Mouse (Mus musculus): ENCODE data around the gene Ldhal6b. TPM values are rescaled to one million over a fixed set of nuclear protein-coding genes. Genes with fewer than 3 reads are reported as not detected.
A peak's percentile ranks its signal among the peaks of the same experiment; 100 is the strongest.

The Ldhal6b gene
- total RNA-seq, 2 experiments from 2014 or later: 1.9 to 2.0 TPM

DNA sequence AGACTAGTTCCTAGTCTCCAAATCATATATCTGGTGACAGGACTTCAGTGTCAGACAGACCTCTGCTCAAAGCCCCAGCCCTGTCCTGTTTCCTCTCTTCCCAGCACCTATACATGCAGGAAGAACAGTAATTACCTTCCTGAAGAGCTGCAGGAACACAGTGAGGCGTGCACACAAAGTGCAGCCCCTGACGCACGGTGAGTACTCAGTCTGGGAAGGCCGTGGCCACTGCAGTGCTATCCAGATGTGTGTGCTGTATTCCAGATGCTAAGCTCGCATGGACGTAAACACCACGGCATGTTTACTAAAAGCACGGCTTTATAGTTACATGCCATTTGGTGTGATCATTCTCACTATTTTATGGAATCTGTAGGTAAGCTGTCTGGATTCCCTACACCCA lies 6.3 kb downstream of the Ldhal6b start:
- intact Hi-C loops (cut with DNase I): no loop called here
- no peak for DNase-seq

DNA sequence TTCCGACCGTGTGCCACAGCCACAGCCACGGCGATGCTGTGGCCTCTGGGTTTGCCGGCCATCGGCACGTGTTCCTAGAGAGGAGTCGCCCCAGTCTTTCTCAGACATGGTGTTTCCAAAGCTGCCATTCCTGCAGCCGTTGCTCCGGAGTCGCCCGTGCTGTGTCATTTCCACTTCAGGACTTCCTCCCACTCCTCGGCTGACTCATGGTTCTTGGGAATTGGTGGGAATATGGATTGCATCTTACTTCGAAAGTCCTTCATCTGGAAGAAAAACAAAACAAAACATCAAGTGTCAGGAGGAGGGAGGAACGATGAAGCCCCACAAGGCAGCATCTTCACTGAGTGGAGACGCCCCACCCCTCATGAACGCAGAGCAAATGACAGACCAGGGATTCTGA lies 7.4 kb downstream of the Ldhal6b start:
- intact Hi-C loops (cut with DNase I): no loop called here
- DNase-seq: no peak

DNA sequence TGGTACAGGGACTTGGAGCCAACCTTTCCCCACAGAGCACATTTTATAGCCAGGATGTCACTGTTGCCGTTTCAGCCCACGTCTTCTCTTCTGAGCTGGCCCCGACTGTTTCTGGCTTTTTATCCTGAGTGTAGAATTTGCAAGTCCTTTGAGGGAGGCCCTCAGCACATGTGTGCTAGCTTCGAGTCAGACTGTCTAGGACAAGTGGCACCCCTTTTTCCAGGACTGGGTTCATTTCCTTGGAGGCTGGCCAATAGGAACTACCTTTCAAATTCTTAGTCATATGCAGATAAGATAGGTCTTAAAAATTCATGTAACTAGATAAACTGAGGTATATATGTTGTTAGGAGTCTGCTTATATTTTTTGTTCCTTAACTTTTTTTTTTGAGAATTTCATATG lies 8.2 kb downstream of the Ldhal6b start:
- no peak for DNase-seq
- intact Hi-C loops (cut with DNase I): no loop called here

DNA sequence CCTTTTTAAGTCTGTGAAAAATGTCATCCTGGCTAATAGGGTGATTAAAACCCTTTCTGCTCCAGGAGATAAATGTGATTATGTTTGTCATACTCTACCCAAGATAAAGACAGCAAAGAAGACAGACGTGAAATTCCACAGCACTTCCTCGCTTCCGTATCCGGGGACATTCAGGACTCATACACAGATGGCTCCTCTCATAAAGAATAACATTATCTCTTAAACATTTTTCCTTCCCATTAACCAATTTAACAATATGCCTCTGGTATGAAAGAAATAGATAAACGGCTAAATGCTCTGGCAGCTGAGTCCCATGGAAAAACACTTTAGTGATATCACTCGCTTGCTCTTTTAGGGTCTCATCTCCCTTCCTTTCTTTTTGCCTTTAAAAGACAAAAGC lies 11.5 kb downstream of the Ldhal6b start:
- intact Hi-C loops (cut with DNase I): no loop called here
- no peak for DNase-seq

DNA sequence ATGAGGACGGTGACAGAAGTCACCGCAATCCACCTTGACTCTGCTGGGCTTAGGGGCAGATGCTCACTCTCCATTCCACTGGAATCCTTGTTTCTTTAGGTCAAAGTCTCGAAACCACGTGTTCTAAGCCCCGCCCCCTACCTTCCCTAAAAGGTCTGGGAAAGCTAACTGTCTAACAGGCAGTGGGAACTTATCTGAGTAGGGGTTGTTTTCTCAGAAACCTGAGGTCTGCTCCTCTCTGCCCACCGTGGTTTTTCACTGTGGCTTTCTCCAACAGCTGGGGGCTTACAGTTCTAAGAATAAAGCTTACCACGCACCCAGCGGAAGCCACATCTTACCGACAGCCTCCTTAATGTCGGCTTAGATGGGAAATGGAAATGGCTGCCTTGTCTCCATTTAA lies 12.0 kb downstream of the Ldhal6b start:
- intact Hi-C loops (cut with DNase I): no loop called here
- no peak for DNase-seq

DNA sequence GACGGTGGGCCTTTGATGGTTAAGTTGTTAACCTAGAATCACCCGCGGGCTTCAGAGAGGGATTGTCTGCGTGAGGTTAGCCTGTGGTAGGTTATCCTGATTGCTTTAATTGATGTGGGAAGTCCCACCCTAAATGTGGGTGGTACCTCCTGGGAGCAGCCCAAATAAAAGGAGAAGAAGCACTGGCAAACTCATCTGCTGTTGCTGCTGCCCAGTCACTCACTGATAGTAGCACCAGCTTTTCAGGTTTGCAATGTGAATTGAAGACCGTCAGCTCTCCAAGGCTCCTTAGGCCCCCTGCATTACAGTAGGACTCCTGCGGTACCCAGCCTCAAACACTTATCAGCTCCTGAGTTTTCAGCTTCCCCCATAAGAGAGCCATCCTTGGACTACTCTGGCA lies 14.7 kb downstream of the Ldhal6b start:
- DNase-seq: no peak
- intact Hi-C loops (cut with DNase I): no loop called here

DNA sequence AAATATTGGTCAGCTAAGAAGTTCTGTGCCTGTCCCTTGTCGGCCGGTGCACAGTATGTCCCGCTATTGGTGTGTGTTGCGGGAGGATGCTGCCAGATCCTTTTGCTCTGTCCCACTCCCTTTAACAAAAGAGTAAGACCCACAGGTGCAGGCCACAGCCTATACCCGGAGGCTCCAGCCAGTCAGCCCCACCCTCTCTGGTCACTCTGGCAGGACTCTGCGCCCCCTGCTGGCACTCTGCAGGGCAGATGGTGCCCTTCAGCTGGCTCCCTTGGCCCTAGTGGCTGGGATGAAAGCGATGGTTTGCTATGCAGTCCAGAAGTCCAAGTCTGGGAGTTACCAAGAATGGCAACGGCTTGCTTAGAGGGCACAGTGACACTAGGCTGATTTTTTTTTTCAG lies 15.9 kb downstream of the Ldhal6b start:
- peak; percentile 88 for DNase-seq
- intact Hi-C loops (cut with DNase I): no loop called here

DNA sequence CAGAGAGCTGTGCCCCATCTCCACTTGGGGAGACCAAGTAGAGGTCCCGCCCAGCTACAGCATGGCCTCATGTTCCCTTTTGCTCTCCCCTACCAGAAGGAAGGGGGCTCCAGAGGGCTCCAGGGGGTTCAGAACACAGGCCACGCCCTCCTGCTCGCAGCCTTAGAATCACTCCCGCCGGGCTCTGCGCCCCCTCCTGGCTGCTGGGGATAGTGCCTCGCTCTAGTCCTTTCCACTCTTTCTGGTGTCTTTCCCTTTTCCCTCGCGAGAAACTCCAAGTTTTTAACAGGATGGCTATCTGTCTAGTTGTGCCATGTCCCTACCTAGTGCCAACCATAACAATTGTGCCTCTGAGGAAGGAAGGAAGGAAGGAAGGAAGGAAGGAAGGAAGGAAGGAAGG lies 16.5 kb downstream of the Ldhal6b start:
- DNase-seq: peak; percentile 76
- intact Hi-C loops (cut with DNase I): no loop called here

DNA sequence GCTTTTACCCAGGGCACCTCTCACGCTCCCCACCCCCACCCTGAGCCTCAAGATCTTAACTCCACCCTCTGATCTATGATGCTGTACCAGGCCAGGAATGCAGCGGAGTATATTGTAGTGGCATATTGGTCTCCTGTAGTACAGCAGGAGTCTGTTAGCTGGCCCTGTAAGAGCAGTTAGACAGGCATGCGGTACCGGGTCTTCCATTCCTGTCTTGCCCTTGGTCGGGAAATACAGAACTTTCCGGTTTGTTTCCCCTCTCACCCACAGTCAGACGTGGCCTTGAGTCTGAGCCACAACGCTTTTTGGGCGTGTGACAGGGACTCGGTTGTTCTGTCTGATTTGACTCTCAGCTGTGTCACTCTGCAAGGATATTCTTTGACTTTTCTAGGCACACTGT lies 17.3 kb downstream of the Ldhal6b start:
- intact Hi-C loops (cut with DNase I): no loop called here
- no peak for DNase-seq

DNA sequence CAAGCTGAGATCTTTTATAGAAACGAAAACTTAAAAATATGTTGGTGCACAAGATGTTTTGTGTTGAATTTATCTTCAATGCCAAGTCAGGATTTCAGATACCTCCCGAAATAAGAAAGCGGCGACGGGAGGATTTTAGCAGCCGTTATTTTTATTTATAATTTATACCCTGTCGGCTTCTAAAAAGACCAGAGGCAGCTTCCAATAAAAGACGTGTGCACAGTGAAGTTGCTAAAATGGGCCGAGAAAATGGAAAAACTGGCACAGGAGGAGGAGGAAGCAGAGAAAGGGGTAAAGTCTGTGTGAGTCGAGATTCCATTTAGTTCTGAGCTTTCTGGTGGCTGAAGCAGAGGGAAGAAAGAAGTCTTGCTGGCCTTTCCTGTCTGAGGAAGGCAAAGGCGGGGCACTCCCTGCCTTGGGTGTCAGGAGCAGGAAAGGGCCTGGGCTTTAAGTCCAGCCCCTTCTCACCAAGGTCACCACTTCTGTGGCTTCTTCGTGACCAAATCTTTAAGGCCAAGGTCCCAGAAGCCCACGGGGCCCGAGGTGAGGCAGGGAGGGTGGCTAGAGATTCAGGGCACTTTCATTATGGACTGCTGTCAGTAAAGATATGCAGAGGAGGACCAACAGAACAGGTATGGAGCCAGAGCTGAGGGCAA lies 18.0 kb downstream of the Ldhal6b start:
- intact Hi-C loops (cut with DNase I): no loop called here
- DNase-seq: no peak

DNA sequence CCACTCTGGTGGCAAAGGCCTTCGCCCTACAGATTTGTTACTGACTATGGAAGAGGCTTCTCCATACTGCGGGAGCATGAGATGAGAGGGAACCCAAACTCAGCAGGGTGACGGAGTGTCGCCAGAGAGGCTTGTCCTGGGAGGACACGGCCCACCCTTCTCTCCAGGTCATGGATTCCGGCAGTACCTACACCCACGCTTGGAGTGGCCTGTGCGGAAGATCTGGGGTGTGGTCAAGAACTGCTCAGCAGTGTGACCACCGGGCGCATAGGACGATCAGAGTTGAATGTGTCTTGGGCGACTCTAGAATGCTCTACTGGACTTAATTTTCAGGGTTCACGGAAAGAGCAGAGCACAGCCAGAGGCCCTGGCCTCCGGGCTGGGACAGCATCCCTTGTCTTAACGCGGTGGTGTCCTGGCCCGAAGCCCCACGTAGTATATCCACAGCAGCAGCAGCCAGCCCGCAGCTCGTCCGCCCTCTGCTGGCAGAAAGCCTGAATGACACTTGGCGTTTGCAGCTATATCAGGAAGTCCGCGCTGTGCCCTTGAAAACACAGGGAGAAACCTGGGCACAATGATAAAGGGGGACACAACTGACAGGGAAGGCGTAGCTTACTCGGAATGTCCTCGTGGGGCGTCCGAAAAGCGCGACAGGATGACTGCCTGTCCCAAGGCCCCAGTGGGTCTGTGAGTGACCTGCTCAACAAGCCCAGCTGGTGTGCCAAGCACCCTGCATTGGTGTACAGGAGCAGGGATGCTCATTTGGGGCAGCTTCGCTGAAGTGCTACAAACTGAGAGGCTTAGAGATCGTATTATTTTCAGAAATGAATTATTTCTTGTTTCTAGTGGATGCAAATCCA lies 21.2 kb downstream of the Ldhal6b start:
- peak; percentile 89 for DNase-seq
- intact Hi-C loops (cut with DNase I): loop anchor here (10.0 kb wide), 1 partner anchor 193 kb away; no protein-coding TSS in a partner anchor

DNA sequence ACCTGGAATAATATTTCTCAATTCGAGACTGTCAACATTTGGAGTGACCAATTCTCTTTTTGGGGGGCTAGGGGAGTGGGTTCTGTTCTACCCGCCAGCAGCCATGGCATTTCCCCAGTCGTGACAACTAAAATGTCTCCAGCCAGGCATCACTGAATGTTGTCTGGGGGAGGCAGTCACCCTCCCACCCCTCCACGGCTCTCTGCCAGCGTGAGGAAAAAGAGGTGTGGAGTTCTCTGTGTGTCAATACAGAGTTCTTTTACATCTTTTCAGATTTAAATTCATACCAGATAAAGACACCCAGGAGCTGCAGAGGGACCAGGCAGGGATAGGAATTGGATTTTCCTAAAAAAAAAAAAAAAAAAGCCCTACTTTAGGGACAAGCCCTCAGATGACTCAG lies 22.4 kb downstream of the Ldhal6b start:
- intact Hi-C loops (cut with DNase I): loop anchor here (10.0 kb wide), 1 partner anchor 191 kb away; no protein-coding TSS in a partner anchor
- DNase-seq: no peak

DNA sequence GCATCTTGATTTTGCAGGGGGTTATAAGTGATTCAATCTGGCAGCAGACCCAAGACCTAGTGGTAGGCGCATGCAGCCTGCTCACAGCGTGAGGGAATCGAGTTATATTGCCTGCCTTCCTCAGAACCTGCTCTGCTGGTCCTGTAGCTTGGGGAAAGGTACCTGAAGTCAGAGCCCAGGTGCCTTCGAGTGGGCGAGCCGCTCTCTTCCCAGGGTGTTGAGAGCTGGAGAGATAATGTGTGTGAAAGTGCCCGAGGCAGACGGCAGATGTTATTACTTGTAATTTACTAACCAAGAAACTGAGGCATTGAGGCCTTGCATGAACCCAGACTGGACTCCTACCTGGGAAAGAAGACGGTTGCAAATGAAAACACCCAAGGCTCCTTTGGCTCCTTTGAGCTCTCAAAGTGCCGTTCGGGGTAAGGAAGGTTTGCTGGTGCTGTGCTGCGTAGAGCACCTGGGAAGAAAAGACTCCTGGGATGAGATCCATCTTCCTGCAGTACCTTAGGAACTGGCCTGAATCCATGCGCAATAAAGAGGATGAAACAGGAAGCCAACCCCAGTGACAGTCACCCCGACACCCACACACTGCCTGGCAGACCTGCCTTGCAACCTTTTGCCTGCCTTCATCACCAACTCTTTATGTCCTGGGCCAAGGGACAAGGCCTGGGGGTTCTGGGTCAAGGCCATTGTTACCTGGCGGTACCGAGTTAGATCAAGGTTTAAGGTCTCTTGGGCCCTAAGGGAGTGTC lies 22.9 kb downstream of the Ldhal6b start:
- no peak for DNase-seq
- intact Hi-C loops (cut with DNase I): loop anchor here (10.0 kb wide), 1 partner anchor 191 kb away; no protein-coding TSS in a partner anchor

DNA sequence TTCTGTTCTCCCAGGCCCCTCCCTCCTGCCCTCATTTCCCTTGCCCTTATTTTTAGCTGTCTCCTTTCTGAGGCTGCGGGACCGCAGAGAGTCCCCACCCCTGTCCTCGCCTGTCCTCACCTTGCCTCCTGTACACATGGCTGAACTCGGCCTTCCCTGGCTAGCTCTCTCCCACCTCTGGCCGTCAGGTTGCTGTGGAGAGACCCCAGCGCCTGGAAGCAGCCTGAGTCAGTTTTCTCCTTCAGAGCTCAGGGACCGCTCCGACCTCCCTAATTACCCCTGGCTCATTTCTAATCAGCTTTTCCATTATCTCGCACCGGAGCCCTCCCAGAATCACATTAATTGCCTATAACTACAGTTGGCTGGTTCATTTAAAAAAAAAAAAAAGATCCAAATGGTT lies 27.9 kb downstream of the Ldhal6b start:
- intact Hi-C loops (cut with DNase I): loop anchor here (10.0 kb wide), 1 partner anchor 186 kb away; no protein-coding TSS in a partner anchor
- DNase-seq: no peak

DNA sequence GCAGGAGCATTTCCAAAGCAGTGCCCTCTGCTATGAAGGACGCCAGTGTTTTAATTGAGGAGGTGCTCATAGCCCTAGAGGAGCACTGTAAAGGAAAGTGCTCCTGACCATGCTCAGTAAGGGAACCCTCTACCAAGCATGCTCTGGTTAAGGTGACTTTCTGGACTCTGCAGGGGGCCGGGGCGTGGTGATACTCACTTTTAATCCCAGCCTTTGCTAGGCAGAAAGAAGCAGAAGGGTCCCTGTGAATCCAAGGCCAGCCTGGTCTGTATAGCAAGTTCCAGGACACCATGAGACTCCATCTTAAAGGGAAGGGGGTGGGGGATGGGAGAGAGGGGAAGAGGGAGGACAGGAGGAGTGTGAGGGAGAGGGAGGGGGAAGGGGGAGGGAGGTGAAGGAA lies 30.2 kb downstream of the Ldhal6b start:
- intact Hi-C loops (cut with DNase I): no loop called here
- no peak for DNase-seq

DNA sequence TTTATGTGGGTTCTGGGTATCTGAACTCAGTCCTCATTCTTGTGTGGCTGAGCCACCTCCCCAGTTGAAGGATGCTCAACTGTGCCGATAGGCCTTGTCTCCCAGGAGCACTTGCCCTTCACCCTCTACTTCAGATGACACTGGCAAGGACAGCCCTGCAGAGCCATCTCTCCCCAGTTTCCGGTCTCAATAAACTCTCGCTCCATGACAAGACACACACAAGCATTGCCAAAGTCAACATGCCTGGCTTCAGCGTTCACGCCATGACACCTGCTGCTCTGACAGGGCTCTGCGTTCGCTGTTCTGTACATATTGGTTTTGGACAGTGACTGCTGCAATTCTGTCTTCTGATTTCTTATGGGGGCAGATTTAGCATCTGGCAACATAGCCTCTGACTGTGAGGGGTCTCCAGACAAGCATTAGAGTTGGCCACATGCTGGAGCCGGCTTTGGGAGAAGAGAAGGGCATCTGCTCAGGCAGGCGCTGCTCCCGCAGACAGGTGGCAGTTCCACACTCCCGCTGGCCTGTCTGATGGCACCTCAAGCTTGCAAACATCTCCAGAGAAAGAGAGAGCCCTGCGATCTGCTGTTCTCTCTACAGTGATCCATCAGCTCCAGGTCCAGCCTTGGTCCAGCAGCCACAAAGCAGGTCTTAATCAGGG lies 31.6 kb downstream of the Ldhal6b start:
- intact Hi-C loops (cut with DNase I): no loop called here

DNA sequence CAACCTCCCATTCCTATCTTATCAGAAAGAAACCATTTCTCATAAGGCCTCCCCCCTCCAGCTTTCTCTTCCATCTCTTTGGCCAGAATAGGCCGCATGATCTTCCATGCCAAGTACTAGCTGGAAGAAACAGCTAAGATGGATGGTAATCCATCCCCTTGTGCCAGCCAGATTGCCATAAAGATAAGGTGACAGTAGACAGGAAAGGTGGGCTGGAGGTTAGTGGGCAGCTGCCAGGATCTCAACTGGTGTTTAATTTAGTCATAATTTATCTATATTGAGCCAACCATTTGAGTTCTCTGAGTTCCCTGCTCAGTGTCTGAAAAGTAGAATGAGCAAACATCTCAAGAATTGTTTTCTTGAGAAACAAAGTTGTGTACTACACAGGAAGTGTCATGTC lies 32.9 kb downstream of the Ldhal6b start:
- intact Hi-C loops (cut with DNase I): no loop called here
- DNase-seq: no peak

More for the DNA sequence above, 31.6 kb downstream of the Ldhal6b start:
- DNase-seq: peak; percentile 50

DNA sequence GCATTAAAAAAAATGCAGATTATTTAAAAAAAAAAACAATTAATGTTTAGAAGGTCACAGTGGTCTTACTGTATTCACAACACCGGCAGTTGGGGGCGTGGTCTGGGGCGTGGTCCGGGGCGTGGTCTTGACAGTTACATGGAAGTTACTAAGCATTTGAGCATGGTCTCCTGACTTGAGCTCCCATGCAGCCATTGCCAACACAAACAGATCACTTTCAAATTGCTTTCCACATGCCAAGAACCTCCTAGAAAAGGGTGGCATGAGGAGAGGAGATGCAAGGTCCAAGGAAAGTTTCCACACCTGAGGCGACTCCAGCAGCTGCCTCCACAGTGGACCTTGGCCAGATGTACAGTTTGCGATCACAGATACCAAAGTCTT lies 40.6 kb downstream of the Ldhal6b start:
- intact Hi-C loops (cut with DNase I): no loop called here
- DNase-seq: peak; percentile 42

DNA sequence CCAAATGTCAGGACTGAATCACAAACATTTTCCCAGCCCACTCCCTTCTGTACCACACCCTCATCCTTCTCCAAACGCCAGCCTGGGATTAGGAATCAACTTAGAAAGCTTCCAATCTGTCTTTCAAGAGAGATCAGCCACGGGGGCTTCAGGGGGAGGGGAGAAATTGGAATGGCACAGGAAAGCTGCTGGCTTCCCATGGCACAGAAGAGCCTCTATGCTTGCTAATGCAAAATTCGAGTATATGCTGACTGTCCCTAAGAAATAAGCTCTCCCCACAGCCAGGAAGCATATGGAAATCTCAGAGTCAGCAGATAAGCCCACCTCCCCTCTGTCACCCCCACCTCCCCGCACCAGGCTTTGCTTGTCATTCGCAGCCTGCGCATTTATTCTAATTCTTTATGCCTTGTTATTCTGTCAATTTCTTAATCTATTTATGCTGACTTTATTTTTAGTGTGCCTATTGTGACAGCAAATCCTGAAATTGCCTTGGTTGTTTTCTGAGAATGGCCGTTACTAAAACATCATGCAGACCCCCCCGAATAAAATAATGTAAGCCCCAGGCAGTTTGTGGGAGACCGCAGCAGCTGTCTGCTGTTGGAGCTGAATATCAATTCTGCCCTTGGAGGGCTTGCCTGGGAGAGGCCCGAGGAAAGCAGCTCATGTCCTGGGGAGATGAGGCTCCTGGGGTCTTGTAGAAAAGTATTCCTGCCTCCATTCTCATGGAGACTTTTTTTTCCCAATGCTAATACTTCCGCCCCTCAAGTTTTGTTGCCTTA lies 41.2 kb downstream of the Ldhal6b start:
- intact Hi-C loops (cut with DNase I): no loop called here
- no peak for DNase-seq

DNA sequence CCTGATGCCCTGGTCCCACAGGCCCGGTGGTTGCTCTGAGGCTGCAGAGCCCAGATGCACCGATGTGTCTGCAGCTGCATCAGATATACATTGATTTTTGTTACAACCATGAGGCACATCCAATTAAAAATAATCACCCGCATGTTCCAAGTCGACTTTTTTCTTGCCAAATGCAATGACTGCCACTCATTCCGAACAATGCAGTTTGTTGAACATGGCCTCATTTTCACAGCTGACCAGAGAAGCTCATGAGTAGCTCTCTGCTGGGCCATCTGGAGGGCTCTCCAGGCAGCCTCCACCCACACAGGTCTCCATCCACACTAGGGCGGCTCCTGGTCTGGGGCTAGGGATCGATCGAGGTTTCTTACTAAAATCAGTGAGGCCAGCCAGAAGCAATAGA lies 45.6 kb downstream of the Ldhal6b start:
- intact Hi-C loops (cut with DNase I): no loop called here
- DNase-seq: no peak

All from left cerebral cortex, postnatal 4 days (tissue).